Mouse (Mus musculus) heart, embryonic 10.5 days (tissue): ENCODE data around the gene Coro1a. TPM values are rescaled to one million over a fixed set of nuclear protein-coding genes. Genes with fewer than 3 reads are reported as not detected.
A peak's percentile ranks its signal among the peaks of the same experiment; 100 is the strongest.

ENCODE experiments used
- DNase-seq: peaks from one replicate; pipeline ENCODE4 v3.0.0-alpha.2; 2017; ENCODE audit warnings: low spot score
- H3K27ac ChIP-seq: fragments of 300-500 bp; sonication (generic); 2 replicates; pipeline ENCODE4 v1.5.1; 2016; ENCODE audit warnings: mild to moderate bottlenecking
- H3K27me3 ChIP-seq: fragments of 300-500 bp; sonication (generic); 2 replicates; pipeline ENCODE4 v1.6.1; 2016; ENCODE audit warnings: mild to moderate bottlenecking; ENCODE audit not compliant: poor library complexity, insufficient read depth, severe bottlenecking
- H3K36me3 ChIP-seq: fragments of 300-500 bp; sonication (generic); 2 replicates; pipeline ENCODE4 v1.6.1; 2016; ENCODE audit warnings: mild to moderate bottlenecking, moderate library complexity
- H3K4me1 ChIP-seq: fragments of 300-500 bp; sonication (generic); 2 replicates; pipeline ENCODE4 v1.6.1; 2016; ENCODE audit warnings: mild to moderate bottlenecking
- H3K4me3 ChIP-seq: fragments of 300-500 bp; sonication (generic); 2 replicates; pipeline ENCODE4 v1.5.1; 2016; ENCODE audit warnings: mild to moderate bottlenecking, moderate library complexity
- H3K9me3 ChIP-seq: fragments of 300-500 bp; sonication (generic); 2 replicates; pipeline ENCODE4 v1.6.1; 2016; ENCODE audit warnings: mild to moderate bottlenecking, moderate library complexity
- WGBS: fragments of 180-500 bp; shearing (Covaris S2); methylation state at CpG from one replicate; pipeline ENCODE4 v1.1.7; 2016; 5-methylcytosine and 5-hydroxymethylcytosine counted together
- polyA plus RNA-seq: library from polyadenylated mRNA; unstranded; fragments of >200 nt; fragmentation: Nextera tagmentation; extraction: Ambion mirVana; gene quantifications from 2 replicates; pipeline ENCODE4 v1.2.1, GENCODE M21; 2016

The Coro1a gene
- polyA plus RNA-seq, 1 experiment from 2014 or later, result 21.7 TPM

DNA sequence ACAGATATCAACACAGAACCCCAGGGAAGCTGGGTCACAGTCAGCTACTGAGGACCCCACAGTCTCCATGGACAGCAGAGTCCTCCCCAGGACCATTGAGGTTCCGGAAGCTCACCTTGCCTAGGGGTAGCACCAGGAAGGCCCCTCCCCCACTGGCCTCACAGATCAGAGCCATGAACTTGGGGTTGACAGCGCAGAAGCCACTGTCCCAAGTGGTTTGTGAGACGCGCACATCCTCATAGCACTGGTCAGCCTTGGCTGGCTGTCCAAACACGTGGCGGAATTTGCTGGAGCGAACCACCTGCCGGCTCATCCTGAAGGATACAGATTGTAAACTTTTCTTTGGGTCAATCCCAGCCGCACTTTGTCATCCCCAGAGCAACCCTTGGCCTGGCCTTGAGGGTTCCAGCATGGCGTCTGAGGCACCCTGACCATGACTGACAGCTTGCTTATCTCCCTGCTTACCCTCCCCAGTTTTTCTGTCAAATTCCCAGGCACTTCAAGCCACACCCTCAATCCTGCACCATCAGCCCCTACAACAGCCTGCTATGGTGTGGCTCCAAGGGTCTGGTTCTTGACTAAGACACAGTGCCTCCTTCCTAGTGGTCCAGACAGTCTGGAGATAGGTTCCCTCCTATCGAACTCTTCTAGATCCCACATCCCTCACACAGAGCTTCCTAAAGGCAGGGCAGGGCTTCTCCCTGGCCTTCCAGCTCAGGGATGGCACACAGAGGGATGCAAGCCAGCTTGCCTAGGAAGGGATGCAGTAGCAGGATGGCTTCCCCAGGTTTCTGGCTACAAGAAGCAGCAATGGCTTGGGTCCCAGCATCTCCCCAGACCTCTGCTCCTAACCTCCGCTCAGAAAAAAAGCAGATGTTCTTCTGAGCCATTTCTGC, 4.5 kb downstream of the Coro1a start:
- no peak overlapping the region for H3K4me3 ChIP-seq
- H3K27me3 ChIP-seq, result peaks cover 54% of the 10 kb centered on the region
- WGBS, result 74% methylated on average over 12 of the region's 12 CpGs
- DNase-seq, result no peak
- peaks cover 37% of the 10 kb centered on the region for H3K4me1 ChIP-seq
- 0 out of 2 replicates have a peak, but pooled peaks cover 3% of the 10 kb centered on the region for H3K36me3 ChIP-seq
- no peaks in the 10 kb centered on the region for H3K9me3 ChIP-seq
- H3K27ac ChIP-seq, result no peak overlapping the region

DNA sequence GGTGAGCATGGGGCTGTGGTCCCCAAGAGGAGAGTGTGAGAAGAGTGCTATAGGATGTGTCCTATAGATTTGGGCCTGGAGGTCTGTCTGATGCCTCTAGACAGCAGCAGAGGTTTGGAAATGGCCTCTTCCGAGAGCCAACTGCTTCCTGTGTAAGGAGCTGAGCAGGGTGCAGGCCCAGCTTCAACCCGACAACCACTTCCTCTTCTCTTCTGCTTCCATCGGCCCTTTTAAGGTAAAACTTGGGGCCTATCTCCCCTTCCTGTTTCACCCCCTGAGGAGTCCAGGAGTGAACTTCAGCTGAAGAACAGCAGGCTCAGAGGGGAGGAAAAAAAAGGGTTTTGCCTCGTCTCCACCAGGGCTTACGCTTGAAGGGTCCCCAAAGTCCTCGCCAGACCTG, 5.2 kb downstream of the Coro1a start:
- Histone ChIP-seq H3K27ac (no peak overlapping the region), H3K27me3 (peaks cover 50% of the 10 kb centered on the region), H3K9me3 (no peaks in the 10 kb centered on the region), H3K36me3 (peaks cover 9% of the 10 kb centered on the region; the same call in 1 of the 2 replicates), H3K4me1 (peaks cover 40% of the 10 kb centered on the region), H3K4me3 (no peak overlapping the region)
- WGBS, result 64% methylated on average over 6 of the region's 6 CpGs
- no peak for DNase-seq

DNA sequence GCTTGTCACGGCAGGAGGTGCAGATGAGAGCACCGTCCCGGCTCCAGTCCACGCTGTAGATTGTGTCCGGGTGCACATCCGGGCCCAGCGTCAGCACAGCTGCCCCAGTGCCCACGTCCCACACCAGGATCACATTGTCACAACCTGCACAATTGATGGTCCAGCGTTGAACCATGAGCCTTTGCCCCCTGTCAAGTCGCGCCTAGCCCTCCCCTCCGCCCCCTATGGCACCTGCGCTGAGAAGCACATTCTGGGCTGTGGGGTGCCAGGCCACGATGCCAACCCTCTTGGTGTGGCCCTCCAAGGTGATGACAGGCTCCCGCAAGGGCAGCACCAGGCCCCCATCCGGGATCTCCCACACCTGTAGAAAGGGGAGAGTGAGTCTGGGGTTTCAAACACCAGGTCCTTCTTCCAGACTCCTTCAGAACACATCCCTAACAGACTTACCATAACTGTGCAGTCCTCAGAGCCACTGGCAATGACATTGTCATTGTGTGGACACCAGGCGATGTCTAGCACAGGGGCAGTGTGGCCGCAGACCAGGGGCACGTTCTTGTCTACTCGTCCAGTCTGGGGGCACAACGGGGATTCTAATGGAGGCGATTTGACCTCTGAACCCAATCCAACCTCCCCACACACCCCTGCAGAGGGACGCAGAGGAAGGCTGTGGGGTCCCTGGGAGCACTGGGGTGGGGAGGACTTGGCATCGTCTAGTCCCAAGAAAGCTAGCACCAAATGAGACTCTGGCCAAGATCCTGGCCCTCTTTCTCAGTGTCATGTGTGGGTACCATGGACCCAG, 5.8 kb downstream of the Coro1a start:
- 56% methylated on average over 24 of the region's 24 CpGs for WGBS
- H3K27ac ChIP-seq, result no peak overlapping the region
- H3K4me3 ChIP-seq, result peak overlapping the region; percentile 8; the same call in 1 of the 2 replicates

DNA sequence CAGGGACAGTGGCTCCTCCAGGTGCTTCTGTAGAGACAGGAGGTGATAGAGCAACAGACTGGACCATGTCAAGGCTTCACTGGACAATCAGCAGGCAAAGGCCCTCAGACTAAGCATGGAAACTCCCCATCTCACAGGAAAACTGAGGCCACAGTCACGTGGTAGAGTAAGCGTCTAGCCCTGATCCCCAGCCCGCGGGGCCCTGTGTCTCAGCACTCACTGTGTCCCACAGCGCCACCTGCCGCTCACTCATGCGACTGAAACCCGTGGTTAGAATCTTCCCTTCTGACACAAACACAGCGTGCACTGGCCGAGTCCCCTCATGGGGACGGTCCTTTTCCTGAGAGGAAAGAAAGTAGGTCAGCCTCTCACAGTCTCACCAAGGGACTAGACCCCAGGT, 6.5 kb downstream of the Coro1a start:
- Histone ChIP-seq H3K27ac (no peak overlapping the region), H3K4me3 (peak overlapping the region; percentile 8; the same call in 1 of the 2 replicates), H3K9me3 (no peaks in the 10 kb centered on the region), H3K4me1 (peaks cover 51% of the 10 kb centered on the region), H3K27me3 (peaks cover 45% of the 10 kb centered on the region), H3K36me3 (peaks cover 11% of the 10 kb centered on the region; the same call in 1 of the 2 replicates)
- DNase-seq, result peak; percentile 93
- 3% methylated on average over 11 of the region's 11 CpGs for WGBS

More for the DNA sequence above, 5.8 kb downstream of the Coro1a start:
- DNase-seq, result no peak
- peaks cover 50% of the 10 kb centered on the region for H3K27me3 ChIP-seq
- H3K9me3 ChIP-seq, result no peaks in the 10 kb centered on the region
- peaks cover 46% of the 10 kb centered on the region for H3K4me1 ChIP-seq
- peaks cover 11% of the 10 kb centered on the region; the same call in 1 of the 2 replicates for H3K36me3 ChIP-seq

DNA sequence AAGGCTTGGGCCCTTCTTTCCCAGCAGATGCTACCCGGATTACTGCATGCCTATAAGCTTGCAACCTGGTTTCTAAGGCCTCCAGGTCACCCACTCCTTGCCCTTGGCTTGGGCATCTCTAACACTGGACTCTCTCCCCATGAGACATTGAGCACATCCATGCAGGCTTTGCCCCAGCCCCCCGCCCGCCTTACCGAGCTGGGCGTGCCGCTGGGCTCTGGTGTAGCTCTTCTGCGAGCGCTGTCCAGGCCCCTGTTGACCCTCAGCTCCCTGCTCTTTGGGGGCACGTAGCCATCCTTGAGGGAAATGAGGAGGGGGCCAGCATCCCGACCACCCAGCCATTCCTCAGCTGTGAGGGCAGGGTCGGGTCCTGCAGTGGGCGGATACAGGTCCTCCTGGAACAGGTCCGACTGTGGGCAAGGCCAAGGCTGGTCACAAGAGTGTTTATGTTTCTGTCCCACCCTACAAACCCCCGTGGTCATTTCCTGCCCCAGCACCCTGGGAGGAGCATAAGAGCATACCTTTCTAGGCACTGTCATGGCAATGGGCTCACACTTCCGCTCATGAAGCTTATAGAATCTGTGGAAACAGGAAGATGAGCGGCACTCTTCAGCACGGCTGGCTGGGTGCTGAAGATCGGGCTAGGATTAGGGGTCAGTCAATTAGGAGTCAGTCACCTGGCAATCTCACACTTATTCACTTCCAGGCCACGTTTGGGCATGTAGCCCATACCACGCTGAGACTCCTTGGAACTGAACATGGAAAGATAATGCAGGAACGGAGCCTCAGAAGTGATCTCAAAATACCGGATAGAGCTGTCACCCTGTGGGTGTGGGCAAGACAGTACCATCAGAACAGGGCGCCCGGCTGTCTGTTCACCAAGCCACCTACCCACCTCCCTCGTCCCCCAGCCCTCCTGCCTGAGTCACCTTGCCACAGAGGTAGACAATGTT, 7.2 kb downstream of the Coro1a start:
- DNase-seq, result no peak
- Histone ChIP-seq H3K36me3 (peaks cover 11% of the 10 kb centered on the region; the same call in 1 of the 2 replicates), H3K9me3 (no peaks in the 10 kb centered on the region), H3K27ac (no peak overlapping the region), H3K27me3 (peaks cover 37% of the 10 kb centered on the region), H3K4me1 (peaks cover 51% of the 10 kb centered on the region), H3K4me3 (no peak overlapping the region)
- WGBS, result 77% methylated on average over 25 of the region's 25 CpGs

DNA sequence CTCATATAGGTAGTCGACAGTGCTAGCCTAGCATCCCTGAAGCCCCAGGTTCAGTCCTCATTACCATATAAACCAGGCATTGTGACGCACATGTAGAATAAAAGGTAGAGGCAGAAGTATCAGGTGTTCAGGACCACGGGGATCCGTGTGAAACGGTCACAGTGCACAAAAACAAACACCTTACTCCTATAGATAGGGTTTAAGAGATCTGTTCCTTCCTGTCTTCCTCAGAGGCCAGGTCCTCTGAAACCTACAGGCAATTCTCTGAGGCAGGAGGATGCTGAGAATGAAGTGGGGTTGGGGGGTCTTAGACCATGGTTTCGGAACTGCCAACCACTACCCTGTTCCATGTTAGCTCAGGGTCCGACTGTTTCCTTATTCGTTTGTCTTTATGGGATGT, 9.7 kb downstream of the Coro1a start:
- WGBS, result 93% methylated on average over 8 of the region's 8 CpGs
- Histone ChIP-seq H3K4me1 (peaks cover 43% of the 10 kb centered on the region), H3K27me3 (peaks cover 13% of the 10 kb centered on the region), H3K36me3 (peaks cover 11% of the 10 kb centered on the region; the same call in 1 of the 2 replicates), H3K4me3 (no peak overlapping the region), H3K9me3 (no peaks in the 10 kb centered on the region), H3K27ac (no peak overlapping the region)
- no peak for DNase-seq

DNA sequence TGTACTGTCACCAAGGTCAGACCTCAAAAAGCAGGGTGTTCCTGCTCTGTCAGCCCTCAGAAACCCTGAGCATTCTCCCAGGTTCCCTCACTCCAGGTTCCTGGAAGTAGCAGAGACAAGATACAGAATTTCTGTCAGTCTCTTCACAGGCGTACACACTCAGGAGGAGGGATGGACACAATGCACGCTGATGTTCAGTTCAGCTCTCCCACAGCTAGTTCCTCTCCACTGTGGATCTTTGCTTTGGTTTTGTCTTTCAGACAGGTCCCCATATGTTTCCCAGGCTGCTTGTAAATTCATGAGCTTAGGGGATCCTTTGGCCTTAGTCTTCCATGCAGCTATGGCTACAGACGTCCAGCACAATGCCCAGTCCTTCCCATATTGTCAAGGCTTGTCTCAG, 10.7 kb downstream of the Coro1a start:
- no peak for DNase-seq
- no peaks in the 10 kb centered on the region for H3K9me3 ChIP-seq
- H3K27ac ChIP-seq, result no peak overlapping the region
- peaks cover 20% of the 10 kb centered on the region for H3K36me3 ChIP-seq
- 76% methylated on average over 3 of the region's 3 CpGs for whole genome bisulfite sequencing
- H3K27me3 ChIP-seq, result peaks cover 4% of the 10 kb centered on the region
- peak overlapping the region; percentile 88 for H3K4me3 ChIP-seq
- H3K4me1 ChIP-seq, result peaks cover 43% of the 10 kb centered on the region

DNA sequence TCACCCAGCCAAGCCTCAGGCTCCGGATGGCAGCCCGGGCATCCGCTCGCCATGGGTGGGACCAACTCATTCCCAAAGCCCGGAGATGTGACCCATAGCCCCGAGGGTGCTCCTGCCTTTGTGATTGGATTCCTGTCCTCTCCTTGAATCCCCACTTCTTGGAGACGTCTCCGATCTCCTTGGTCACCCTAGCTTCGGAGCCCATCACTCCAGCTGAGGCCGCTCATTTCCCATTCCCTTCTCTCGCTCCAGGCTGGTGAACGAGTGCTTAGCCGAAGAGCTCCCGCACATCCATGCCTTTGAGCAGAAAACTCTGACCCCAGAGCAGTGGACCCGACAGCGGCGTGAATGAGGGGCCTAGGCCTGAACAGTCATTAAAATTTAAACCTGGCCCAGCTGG, 11.3 kb downstream of the Coro1a start:
- Histone ChIP-seq H3K27me3 (no peaks in the 10 kb centered on the region), H3K36me3 (peaks cover 26% of the 10 kb centered on the region), H3K4me1 (peaks cover 39% of the 10 kb centered on the region), H3K4me3 (peak overlapping the region; percentile 88), H3K9me3 (no peaks in the 10 kb centered on the region), H3K27ac (peak overlapping the region; percentile 96)
- WGBS, result 7% methylated on average over 17 of the region's 17 CpGs
- no peak for DNase-seq

DNA sequence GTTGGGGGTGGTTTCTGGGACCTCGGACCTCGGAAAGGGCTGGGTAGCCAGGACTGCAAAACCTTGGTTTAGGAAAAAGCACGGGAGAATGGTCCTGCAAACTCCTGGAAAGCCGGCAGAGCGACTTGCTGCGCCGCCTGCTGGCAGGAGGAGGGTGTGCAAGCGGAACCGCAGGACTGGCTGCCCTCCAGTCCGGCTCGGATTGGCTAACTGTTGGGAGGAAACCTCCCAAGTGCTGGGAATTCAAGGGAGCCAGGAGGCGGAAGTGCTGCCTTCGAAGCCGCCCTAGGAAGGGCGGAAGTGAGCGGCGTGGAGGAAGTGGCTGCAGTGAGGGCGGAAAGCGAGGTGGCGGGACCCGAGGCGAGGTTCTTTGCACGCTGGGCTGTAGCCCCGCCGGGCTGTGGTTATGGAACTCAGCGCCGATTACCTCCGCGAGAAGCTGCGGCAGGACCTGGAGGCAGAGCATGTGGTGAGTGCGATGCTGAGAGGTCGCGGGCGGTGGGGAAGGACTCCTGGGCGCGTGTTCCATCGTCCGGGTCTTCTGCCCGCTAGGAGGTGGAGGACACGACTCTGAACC, 11.9 kb downstream of the Coro1a start, which contains the start of gene Slx1b:
Gene Slx1b, minus strand, starts transcription at position 154 of the 577 bp plus-strand sequence.
- Histone ChIP-seq H3K27me3 (no peaks in the 10 kb centered on the region), H3K4me1 (peaks cover 34% of the 10 kb centered on the region), H3K27ac (peak within 1 kb of the TSS; percentile 96), H3K4me3 (peak within 1 kb of the TSS; percentile 88), H3K36me3 (peaks cover 32% of the 10 kb centered on the region), H3K9me3 (no peaks in the 10 kb centered on the region)
- peak; percentile 99 for DNase-seq
- WGBS, result under 1% methylated on average over 40 of the region's 40 CpGs

DNA sequence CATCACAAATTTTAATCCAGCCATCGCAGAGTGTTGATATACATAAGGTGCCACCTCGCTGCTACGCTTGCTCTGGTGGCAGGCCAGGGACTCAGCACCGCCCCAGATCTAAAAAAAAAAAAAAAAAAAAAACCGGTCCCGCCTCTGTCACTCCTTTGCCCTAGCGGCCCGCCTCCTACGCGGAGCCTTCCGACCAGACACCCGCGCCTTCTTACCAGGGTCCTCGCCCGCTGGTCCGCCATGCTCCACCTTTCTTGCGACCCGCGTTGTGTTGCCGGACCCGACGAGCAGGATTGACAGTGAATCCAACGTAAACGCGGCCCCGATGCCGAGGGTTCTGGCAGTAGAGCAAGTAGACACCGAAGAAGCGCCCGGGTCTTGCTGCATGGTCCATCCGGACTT, 12.4 kb downstream of the Coro1a start, which contains the start of gene Bola2:
Gene Bola2, plus strand, starts transcription at position 192 of the 402 bp plus-strand sequence.
- DNase-seq, result no peak
- Histone ChIP-seq H3K9me3 (no peaks in the 10 kb centered on the region), H3K27ac (peak within 1 kb of the TSS; percentile 96), H3K36me3 (peaks cover 34% of the 10 kb centered on the region), H3K4me3 (peak within 1 kb of the TSS; percentile 88), H3K27me3 (no peaks in the 10 kb centered on the region), H3K4me1 (peaks cover 33% of the 10 kb centered on the region)
- WGBS, result 0% methylated on average over 31 of the region's 31 CpGs

DNA sequence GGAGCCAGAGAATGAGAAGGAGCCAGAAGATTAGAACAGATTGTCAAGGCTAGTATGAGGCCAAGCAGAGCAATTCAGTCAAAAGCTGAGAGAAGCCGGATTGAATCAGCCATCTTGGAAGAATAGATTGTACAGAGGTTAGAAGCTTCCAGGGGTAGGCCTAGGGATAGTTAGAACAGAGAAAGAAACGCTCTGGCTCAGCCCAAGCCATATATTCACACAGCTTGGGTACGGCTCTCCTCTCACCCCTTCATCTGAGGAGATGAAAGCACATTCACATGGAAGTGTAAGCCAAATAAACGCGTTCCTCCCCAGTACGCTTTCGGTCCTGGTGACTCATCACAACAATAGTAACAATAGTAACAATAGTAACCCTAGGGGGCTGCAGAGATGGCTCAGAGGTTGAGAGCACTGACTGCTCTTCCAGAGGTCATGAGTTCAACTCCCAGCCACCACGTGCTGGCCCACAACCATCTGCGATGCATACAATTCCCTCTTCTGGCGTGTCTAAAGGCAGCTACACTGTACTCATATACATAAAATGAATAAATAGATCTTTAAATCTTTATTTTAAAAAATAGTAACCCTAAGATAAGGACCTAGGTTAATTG, 13.0 kb downstream of the Coro1a start:
- Histone ChIP-seq H3K27ac (peak overlapping the region; percentile 96), H3K4me1 (peaks cover 26% of the 10 kb centered on the region), H3K9me3 (no peaks in the 10 kb centered on the region), H3K4me3 (peak overlapping the region; percentile 88), H3K36me3 (peaks cover 36% of the 10 kb centered on the region), H3K27me3 (no peaks in the 10 kb centered on the region)
- WGBS, result 64% methylated on average over 10 of the region's 10 CpGs
- no peak for DNase-seq
